Mouse (Mus musculus): ENCODE data around the gene Fuca1.
"Not testable (repeated sequence)": the region's sequence is repeated elsewhere in the genome, so short reads cannot be mapped to it uniquely, and the experiment has no call there.

Gene Fuca1

DNA sequence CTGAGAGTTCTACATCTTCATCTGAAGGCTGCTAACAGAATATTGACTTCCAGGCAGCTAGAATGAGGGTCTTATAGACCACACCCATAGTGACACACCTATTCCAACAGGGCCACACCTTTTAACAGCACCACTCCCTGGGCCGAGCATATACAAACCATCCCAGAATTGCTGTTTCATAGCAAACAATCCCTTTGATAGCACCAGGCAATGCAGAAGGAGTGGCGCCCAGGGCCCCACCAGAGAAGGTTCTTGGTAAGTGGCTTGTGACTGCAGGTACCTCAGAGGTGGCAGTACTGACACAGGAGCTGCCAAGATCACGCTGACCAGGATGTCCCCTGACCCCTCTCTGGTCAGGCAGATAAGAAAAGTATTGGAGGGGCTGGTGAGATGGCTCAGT lies 32.6 kb downstream of the Fuca1 start:
- no peak for DNase-seq (ENCODE audit: low read depth)

DNA sequence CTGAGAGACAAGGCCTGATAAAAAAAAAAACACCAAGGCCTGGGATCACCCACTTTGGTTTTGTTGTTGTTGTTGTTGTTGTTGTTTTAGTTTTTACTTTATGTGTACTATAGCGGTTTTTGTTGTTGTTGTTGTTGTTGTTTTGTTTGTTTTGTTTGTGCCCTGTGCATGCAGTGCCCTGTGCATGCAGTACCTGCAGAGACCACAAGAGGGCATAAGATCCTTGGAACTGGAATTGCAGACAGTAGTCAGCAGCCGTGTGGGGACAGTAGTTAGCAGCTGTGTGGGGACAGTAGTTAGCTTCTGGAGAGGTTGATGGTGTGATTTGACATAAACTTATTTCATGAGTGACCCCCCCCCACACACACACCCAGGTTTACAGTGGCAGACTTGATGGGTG lies 33.7 kb downstream of the Fuca1 start:
- peak; percentile 75 for DNase-seq (ENCODE audit: low read depth)

DNA sequence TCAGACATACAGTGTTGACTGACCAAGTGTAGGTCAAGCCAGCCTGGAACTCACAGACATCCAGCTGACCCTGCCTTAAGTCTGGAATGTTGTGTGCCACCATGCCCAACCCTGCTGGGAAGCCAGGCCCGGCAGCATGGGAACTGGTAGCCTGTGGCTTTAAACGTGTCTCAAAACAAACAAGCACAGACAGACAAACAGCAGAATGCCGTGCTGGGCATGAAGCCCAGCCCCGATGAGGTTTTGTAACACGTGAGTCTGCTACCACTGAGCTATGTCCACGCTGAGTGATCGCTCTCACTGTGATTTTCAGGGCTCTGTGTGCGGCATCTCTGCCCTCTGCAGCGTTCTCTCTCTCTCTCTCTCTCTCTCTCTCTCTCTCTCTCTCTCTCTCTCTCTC lies 35.4 kb downstream of the Fuca1 start:
- DNase-seq (ENCODE audit: low read depth), result no peak

DNA sequence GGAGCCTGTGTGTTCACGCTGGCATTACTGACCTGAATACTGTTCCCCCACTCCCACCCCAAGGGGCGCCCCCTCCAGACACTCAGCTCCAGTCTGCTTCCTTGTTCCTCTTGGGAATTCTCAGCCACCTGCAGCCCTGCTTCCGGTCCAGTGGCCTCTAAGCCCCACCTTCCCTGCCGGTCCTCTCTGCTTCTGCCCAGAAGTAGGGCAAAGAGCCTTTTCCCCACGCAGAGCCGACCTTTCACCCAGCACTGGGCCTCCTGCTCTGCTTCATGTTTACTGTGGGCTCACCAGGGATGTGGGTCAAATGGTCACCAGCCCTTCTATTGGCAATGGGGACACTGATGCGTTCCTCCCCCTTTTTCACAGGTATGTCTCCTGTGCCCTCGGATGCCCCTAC lies 37.8 kb downstream of the Fuca1 start:
- DNase-seq (ENCODE audit: low read depth), result no peak

DNA sequence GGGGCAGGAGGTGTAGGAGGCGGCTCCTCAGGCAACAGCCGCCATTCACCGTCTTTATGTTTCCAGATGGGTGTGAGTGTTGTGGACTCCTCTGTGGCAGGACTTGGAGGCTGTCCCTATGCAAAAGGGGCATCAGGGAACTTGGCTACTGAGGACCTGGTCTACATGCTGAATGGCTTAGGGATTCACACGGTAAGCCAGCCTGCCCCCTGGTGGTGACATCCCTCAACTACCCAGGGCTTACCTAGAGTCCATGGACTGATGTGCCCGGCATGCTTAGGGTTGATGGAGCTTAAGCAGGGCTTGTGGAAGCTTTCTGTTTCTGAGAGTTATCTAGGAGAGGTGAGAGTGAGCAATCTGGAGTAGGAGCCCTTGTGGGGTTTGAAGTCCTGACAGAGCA lies 40.2 kb downstream of the Fuca1 start:
- DNase-seq (ENCODE audit: low read depth), result peak; percentile 86

DNA sequence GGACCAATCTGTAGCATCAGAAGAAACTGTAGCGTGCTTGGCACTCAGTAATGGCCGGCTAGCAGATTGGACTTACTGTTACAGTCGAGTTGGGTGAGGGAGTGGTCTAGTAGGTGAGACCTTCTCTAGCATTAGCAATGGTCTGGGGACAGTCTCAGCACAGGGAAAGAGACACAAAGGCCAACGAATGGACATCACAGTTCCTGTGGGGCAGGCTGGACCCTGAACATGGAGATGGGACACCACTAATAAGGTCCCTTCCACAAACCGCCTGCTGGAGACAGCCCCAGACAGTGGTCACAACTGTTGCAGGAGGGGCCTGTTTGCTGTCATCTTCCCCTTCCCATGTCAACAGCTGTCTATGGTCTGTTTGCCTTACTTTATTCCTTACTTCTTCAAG lies 41.2 kb downstream of the Fuca1 start:
- no peak for DNase-seq (ENCODE audit: low read depth)

DNA sequence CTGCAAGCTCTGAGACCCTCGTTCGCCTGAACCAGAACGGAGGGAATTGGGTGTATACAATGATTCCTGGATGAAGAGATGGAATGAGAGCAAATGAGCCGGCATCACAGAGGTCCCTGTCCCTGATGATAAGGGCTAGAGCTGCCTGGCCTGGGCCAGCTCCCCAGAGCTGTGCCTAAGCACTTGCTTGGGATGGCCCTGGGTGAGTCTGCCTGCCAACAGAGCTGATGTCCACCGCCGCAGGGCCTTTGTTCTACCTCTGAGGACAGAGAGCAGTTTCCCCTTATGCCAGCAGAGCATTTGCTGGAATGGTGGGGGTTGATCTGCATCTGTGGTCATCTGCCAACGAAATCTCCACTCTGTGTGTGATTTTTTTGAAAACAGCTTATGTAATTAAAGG lies 41.7 kb downstream of the Fuca1 start:
- DNase-seq (ENCODE audit: low read depth), result no peak

DNA sequence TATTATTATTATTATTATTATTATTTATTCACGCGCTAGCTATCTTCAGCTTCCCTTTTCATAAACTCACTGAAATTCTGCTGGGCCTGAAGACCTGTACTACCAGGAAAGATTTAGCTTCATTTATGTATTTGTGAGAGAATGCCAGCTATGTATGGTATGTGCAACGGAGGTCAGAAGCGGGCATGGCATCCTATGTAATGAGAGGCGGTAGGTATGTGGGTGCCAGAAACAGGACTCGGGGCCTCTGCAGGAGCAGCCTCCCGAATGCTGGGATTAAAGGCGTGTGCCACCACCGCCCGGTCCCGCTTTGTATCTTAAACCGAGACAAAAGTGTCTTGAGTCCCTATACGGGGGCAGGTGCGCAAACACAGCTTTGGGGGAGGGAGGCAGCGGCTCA lies 42.4 kb downstream of the Fuca1 start:
- DNase-seq (ENCODE audit: low read depth), result no peak

DNA sequence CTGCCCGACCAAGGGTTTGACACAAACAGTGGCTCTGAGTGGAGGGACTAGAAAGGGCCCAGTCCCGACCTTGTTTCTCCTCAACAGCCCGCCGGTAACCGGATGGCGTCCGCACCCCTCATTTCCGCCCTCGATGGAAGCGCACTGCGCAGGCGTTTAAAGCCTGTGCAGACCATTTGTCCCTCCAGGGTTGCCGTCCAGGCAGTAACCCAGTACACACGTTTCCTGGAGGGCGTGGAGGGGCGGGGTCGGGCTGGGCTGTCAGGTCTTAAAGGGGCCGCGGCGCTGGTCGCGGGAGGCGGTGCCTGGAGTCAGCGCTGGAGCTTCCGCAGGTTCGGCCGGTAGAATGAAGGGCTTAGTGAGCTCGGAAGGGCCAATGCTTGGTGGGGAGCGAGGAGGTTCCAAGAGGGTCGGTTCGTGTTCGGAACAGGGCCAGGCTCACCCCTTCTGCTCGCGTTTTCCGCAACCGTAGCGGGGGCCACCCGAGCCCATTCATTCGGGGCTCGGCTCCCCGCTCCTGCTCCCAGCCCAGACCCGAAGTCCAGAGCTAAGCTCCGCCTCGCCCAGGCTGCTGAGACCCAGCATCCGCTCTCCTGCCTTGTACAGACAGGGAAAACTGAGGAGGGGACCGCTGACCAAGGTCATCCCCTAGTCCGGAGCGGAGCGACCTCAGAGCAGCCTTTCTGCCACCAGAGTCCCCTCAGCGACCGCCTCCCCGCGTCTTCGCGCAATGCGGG lies 43.1 kb downstream of the Fuca1 start, which contains the start of gene Gale:
Gene Gale, plus strand, starts transcription at position 271 of the 737 bp plus-strand sequence.
- peak; percentile 99 for DNase-seq (ENCODE audit: low read depth)

DNA sequence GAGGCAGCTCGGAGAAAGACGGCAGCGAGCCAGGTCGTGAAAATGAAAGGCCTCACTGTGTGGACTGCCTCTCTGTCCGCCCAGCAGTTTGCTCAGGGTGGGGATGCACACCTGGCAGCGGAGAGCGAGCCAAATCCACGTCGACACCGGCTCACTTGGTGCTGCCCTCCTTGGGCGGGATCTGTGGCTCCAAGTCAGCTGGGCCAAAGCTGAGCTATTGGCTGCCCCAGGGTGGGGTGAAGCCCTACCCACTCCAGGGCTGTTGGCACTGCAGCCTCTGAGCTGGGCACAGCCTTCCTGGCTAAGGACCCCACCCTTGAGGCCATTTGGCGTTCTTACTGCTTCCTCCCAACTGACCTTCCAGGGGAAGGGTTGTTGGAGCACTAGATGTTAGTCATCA lies 43.9 kb downstream of the Fuca1 start:
- peak; percentile 84 for DNase-seq (ENCODE audit: low read depth)

DNA sequence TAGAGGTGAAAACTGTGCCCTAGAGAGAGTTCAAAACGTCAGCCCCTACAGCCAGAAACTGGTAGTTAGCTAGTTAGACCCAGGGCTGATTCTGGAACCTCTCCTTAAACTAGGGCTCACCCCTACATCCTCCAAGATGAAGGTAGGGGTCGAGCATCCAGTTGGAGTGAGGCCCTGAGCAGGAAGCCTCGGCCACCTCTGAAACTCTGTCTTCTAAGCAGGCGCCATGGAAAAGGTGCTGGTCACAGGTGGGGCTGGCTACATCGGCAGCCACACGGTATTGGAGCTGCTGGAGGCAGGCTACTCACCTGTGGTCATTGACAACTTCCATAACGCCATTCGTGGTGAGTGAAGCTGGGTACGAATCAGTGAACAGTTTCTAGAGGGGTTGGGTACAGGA lies 44.6 kb downstream of the Fuca1 start:
- DNase-seq (ENCODE audit: low read depth), result no peak

DNA sequence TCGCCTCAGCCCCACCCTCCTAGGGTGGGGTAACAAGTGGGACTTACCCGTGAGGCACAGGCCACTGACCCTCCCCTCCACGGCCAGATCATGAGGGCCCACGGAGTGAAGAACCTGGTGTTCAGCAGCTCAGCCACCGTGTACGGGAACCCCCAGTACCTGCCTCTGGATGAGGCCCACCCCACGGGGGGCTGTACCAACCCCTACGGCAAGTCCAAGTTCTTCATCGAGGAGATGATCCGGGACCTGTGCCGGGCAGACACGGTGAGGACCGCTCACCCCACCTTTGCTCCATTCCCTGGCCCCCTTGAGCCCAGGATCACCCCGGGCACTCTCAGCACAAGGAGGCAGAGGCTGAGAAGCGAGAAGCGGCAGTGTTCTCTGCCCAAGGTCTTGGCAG lies 45.7 kb downstream of the Fuca1 start:
- DNase-seq (ENCODE audit: low read depth), result no peak

DNA sequence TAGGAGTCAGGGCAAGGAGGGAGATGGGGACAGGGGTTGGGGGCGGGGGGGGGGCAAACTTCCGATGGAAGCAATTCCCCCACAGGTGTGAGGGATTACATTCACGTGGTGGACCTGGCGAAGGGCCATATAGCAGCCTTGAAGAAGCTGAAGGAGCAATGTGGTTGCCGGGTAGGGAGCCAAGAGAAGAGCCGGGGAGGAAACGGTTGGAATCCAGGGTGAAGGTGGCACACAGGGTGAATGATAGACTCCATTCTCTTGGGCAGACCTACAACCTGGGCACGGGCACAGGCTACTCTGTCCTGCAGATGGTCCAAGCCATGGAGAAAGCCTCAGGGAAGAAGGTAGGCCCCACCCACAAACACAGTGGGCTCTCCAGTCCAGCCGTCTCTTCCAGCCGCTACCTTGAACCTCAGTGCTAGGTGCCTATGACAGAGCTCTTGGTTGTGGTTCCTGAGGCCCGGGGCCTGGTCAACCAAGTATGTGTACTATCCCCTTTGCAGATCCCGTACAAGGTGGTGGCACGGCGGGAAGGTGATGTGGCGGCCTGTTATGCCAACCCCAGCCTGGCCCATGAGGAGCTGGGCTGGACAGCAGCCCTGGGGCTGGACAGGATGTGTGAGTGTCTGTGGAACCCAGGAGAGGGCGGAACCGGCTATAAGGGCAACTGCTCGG lies 46.7 kb downstream of the Fuca1 start:
- DNase-seq (ENCODE audit: low read depth), result no peak

DNA sequence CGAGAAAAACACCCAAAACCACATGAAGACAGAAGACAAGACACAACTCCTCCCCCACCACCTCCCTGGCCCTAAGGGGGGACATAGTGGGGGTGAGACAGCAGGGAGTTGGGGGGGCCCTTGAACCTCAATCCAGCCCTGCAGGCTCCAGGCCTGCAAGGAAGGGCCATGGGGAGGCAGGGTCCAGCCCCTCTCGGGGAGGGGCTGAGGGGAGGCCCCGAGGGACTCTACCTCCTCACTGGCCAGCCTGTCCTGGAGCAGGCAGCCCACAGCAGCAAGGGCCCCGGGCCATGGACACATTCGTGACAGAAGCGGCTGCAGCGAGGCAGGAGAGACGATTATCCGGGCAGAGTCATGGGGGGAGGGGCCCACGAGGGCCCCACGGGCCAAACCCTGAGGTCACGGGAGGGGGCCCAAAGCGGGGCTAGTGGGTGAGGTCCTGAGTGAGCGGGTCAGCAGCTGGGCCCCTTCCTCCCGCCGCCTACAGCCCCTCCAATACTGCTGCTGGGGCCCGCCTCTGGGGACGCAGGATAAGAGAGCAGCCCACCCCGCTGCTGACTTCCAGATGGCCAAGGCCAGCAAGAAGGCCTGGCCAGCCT lies 47.8 kb downstream of the Fuca1 start:
- DNase-seq (ENCODE audit: low read depth), result no peak

DNA sequence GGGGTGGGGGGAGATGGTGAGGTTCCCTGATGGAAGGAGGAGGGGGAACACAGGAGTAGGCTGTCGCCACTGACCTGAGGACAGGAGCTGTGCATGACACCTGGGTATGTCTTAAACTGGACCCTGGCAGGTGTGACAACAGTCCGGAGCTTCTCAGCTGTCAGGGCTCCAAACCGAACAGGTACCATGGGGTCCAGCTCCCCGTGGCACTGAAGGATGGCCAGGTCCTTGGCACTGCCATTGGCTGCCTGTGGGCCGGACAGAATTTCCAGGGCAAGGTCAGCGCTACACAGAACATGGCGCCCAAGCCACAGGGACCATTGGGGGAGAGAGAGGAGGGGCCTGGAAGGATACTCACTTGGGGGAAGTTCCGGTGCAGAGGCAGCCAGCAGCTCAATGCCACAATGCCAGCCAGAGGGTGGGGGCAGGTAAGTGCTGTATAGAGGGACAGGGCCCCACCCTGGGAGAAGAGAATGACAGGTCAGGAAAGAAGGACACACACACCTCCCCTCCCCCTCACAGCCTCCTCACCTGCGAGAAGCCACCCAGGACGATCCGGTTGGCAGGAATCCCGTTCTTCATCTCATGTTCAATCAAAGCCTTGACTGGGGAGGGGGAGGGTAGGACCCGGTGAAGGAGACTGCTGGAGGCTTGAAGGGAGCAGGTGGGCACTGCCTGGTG lies 48.7 kb downstream of the Fuca1 start:
- no peak for DNase-seq (ENCODE audit: low read depth)

DNA sequence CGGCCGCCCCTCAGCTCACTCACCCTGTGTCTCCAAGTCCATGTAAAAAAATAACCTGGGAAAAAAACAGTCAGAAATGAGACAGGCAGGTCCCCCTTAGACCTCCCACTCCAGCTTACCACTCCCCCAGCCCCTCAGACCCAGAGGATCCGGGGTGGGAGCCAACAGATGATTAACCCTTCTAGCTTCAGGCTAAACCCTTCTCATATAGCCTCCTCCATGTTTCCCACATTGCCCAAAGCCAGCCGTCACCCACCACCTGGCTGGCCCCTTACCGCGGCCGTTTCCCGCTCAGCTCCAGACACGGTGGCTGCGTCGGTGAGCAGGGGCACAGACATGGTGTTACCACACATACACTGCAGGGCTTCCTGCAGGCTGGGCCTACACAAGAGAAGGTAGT lies 50.0 kb downstream of the Fuca1 start:
- DNase-seq (ENCODE audit: low read depth), result no peak

DNA sequence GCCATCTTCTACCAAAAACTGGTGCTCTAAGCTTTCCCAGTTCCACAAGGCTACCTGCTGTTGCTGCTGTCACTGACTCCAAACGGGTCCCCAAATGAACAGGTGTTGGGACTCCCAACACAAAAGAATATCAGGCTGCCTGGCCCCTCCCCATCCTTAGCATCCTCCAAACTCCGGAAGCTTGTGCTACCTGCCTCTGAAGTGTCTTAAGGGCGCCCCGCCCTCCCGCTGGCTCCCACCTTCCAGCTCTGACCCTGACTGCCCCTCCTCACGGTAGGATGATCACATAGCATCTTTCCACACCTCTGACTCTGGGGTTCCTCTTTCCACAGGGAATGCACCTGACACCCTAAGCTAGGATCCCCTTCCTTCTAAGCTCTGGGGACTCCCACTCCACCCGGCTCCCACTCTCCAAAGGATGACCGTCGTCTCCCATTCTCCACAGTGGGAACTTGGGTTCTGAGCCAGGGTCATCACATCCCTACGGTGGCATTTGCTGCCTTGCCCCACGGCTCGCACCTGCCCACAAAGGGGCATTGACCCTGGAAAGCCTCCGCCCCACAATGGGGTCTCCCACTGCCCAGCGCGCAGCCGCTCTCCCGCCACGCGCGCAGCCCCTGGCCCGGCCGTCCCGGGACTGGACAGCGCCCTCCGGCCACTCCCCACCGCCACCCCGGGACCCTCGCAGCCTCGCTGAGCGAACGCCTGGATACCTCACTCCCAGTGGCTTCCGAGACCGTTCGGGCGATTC lies 51.4 kb downstream of the Fuca1 start:
- DNase-seq (ENCODE audit: low read depth), result no peak

DNA sequence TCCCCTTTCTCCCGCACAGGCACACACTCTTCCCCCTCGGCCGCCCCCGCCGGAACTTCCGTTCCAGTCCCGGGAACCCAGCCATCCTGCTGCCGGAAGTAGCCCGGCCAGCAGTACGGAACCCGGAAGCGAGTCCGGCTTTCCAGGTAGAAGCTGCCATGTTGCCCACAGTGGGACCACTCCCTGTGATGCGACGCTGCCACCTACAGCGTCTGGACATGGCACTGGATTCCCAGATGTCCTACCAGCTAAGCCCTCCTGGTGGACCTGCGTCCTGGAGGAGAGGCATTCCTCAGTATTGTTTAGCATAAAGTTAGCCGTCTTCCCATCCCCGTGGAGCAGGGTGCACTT lies 52.0 kb downstream of the Fuca1 start, which contains the start of gene Lypla2:
Gene Lypla2, minus strand, starts transcription at position 71 of the 351 bp plus-strand sequence.
- peak; percentile 82 for DNase-seq (ENCODE audit: low read depth)

DNA sequence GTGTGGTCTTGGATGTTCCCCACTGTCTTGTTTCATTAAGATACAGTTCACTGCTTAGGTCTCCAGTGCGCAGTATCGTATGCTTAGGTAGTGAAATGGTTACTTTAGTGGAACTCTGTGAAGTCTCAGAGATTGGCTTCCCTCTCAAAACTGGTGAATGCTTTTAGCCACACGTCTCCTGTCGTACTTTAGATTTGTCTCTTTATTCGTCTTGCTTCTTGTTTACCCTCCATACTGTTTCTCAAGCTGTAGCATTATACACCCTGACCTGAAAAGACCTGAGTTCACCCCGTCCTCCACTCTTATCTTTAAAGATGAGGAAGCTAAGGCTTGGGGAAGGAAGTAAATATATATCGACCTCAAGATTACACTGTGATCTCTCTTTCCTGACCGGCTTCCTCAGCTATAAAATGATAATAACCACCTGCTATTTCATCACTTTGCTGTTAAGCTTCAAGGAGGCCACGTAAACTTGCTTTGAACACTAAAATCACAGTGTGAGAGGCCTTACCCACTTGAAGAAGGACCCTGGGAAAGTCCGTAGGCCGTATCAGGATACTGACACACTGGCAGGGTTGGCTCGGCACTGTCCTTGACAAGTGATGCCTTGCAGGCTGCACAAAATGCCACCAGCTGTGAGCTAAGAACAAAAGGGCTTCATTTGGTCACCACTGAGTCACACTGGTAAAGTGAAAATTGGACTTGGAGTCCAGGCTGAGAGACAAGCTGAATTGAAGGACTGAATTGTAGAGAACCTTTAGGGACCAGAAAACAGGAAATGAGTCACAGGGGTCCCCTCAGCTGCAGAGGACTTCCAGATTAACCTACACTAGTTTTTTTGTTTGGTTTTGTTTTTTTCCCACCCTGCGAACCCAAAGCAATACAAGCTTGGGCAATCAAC lies 52.6 kb downstream of the Fuca1 start:
- DNase-seq (ENCODE audit: low read depth), result peak; percentile 73

DNA sequence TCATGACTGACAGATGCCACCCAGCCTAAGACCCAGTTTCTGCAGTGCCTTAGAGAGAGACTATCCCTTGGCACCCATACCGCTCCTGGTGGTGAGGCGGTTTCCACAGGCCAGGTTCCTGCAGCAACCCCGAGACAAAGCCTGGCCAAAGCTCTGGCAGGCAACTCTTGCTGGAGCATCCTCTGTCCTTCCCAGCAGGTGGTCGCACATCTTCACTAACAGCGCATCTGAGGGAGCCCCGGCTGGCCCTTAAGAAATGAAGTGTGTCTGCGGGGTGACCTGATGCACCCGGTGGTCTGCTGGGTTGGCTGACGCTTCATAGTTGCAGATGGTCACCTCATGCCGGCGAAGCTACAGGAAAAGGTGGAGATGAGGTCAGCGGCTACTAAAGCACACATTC lies 55.6 kb downstream of the Fuca1 start:
- no peak for DNase-seq (ENCODE audit: low read depth)

DNA sequence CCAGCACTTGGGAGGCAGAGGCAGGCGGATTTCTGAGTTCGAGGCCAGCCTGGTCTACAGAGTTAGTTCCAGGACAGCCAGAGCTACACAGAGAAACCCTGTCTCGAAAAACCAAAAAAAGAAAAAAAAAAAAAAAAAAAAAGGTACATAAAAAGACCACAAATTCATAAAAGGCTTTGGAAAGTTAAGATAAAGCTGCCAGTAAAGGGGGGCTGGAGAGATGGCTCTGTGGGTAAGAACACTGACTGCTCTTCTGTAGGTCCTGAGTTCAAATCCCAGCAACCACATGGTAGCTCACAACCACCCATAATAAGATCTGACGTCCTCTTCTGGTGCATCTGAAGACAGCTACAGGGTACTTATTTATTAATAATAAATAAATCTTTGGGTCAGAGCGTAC lies 59.7 kb downstream of the Fuca1 start:
- DNase-seq (ENCODE audit: low read depth), result not testable (repeated sequence)

Data from 416B (cell line).